Mouse (Mus musculus) heart, embryonic 14.5 days (tissue): Measurements from ENCODE around the gene Brat1. TPM values are rescaled to one million over a fixed set of nuclear protein-coding genes. Genes with fewer than 3 reads are reported as not detected.
"Not testable (repeated sequence)": the region's sequence is repeated elsewhere in the genome, so short reads cannot be mapped to it uniquely, and the experiment has no call there.

Source experiments
- ATAC-seq: fragments of 200-750 bp; cut with Nextera tagmentation; 2 replicates; pipeline ENCODE4 v1.8.0; 2017; ENCODE audit warnings: low read depth, moderate TSS enrichment; ENCODE audit not compliant: insufficient number of reproducible peaks, insufficient read depth, low FRiP score
- H3K27ac ChIP-seq, 2 experiments: fragments of 200-500 bp in 1 of 2; fragments of 300-500 bp in 1 of 2; sonication (generic) in 1 of 2; replicated peaks in 1 of 2; 2 replicates each; pipeline ENCODE4 v1.5.1; 2012 to 2014; ENCODE audit warnings: low read depth in 2 of 2, low read length in 2 of 2, control low read depth in 1 of 2, mild to moderate bottlenecking in 1 of 2, mixed read lengths in 1 of 2; ENCODE audit not compliant: control insufficient read depth in 1 of 2, insufficient read depth in 1 of 2
- H3K27me3 ChIP-seq: fragments of 300-500 bp; sonication (generic); 2 replicates; pipeline ENCODE4 v1.6.1; 2014; ENCODE audit warnings: mild to moderate bottlenecking, low read length, control low read depth; ENCODE audit not compliant: control insufficient read depth, insufficient read depth
- H3K36me3 ChIP-seq: fragments of 300-500 bp; sonication (generic); 2 replicates; pipeline ENCODE4 v1.6.1; 2014; ENCODE audit warnings: mild to moderate bottlenecking, control low read depth, low read length, mixed read lengths; ENCODE audit not compliant: control insufficient read depth, insufficient read depth
- H3K4me1 ChIP-seq, 2 experiments: fragments of 200-500 bp in 1 of 2; fragments of 300-500 bp in 1 of 2; sonication (generic) in 1 of 2; 2 replicates each; pipeline ENCODE4 v1.6.1; 2012 to 2014; ENCODE audit warnings: low read length in 2 of 2, control low read depth in 1 of 2, mixed read lengths in 1 of 2; ENCODE audit not compliant: control insufficient read depth in 2 of 2, insufficient read depth in 2 of 2
- H3K4me2 ChIP-seq: fragments of 300-500 bp; sonication (generic); 2 replicates; pipeline ENCODE4 v1.6.1; 2014; ENCODE audit warnings: mild to moderate bottlenecking, low read length
- H3K4me3 ChIP-seq, 2 experiments: fragments of 200-500 bp in 1 of 2; fragments of 300-500 bp in 1 of 2; sonication (generic) in 1 of 2; 2 replicates each; pipeline ENCODE4 v1.5.1; 2012 to 2014; ENCODE audit warnings: low read length in 2 of 2, mild to moderate bottlenecking in 2 of 2, control low read depth in 1 of 2, low read depth in 1 of 2, moderate library complexity in 1 of 2; ENCODE audit not compliant: control insufficient read depth in 1 of 2, insufficient read depth in 1 of 2
- H3K9ac ChIP-seq: fragments of 300-500 bp; sonication (generic); 2 replicates; pipeline ENCODE4 v1.6.1; 2014; ENCODE audit warnings: mild to moderate bottlenecking, low read length
- H3K9me3 ChIP-seq: fragments of 300-500 bp; sonication (generic); 2 replicates; pipeline ENCODE4 v1.6.1; 2016; ENCODE audit warnings: low read length, control low read depth; ENCODE audit not compliant: control insufficient read depth
- WGBS: fragments of 180-500 bp; shearing (Covaris S2); extraction: QIAGEN DNeasy Blood & Tissue Kit; methylation state at CpG from one replicate; pipeline ENCODE4 v1.1.7; 2014; 5-methylcytosine and 5-hydroxymethylcytosine counted together
- polyA plus RNA-seq: library from polyadenylated mRNA; unstranded; fragments of >200 nt; fragmentation: Nextera tagmentation; extraction: Ambion mirVana; gene quantifications from 2 replicates; pipeline ENCODE4 v1.2.1, GENCODE M21; 2014

The Brat1 gene
- polyA plus RNA-seq, 1 experiment from 2014 or later: 9.4 TPM

- H3K36me3 ChIP-seq: peaks cover 5% of the 10 kb centered on the region; the same call in 1 of the 2 replicates
- 52% methylated on average over 7 of the region's 7 CpGs for WGBS
- H3K4me3 ChIP-seq: no peak overlapping the region
- no peaks in the 10 kb centered on the region for H3K27me3 ChIP-seq
- H3K4me2 ChIP-seq: no peak overlapping the region
- peaks cover 3% of the 10 kb centered on the region; the same call in 1 of the 2 replicates for H3K9me3 ChIP-seq
- ATAC-seq: no peak
- no peak overlapping the region for H3K9ac ChIP-seq
- H3K27ac ChIP-seq: no peak overlapping the region
- peaks cover 20 to 31% of the 10 kb centered on the region in 2 experiments for H3K4me1 ChIP-seq
Observed at GRCm38 (mm10) chr5:140663621-140664180, 41.1 kb upstream of the Brat1 start.

DNA sequence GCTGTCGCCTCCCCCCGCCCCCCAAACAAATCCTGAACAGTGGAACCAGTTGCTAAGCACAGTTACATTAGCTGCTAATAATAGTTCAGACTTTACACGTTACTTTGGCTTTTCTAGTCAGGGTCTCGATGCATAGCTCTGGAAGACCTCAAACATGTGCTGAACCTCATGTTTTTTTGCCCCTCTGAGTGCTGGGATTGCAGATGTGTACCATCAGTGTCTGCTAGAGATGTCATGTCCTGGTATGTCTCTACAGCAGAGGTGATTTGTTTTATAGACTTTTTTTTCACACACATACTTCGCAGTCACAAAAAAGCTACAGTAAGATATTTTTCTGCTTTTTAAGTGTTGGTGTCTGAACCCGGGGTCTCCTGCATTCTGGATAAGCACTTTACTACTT lies 32.7 kb upstream of the Brat1 start:
- H3K4me3 ChIP-seq: no peak overlapping the region
- no peak overlapping the region for H3K4me2 ChIP-seq
- H3K27ac ChIP-seq: no peak overlapping the region
- no peak overlapping the region for H3K9ac ChIP-seq
- H3K27me3 ChIP-seq: no peaks in the 10 kb centered on the region
- peaks cover 8% of the 10 kb centered on the region for H3K9me3 ChIP-seq
- H3K4me1 ChIP-seq: peaks cover 0 to 6% of the 10 kb centered on the region in 2 experiments; a peak in 1 of 4 replicates
- no peak for ATAC-seq
- WGBS: 66% methylated on average over 6 of the region's 6 CpGs
- peaks cover 50% of the 10 kb centered on the region for H3K36me3 ChIP-seq

GRCm38 (mm10) chr5:140672603-140673002 lies 32.2 kb upstream of the Brat1 start:
- WGBS: 88% methylated on average over 6 of the region's 6 CpGs
- peaks cover 52% of the 10 kb centered on the region for H3K36me3 ChIP-seq
- not testable (repeated sequence) for H3K27ac ChIP-seq, H3K27me3 ChIP-seq, ATAC-seq, H3K9me3 ChIP-seq, H3K9ac ChIP-seq, H3K4me1 ChIP-seq, H3K4me3 ChIP-seq, H3K4me2 ChIP-seq

DNA sequence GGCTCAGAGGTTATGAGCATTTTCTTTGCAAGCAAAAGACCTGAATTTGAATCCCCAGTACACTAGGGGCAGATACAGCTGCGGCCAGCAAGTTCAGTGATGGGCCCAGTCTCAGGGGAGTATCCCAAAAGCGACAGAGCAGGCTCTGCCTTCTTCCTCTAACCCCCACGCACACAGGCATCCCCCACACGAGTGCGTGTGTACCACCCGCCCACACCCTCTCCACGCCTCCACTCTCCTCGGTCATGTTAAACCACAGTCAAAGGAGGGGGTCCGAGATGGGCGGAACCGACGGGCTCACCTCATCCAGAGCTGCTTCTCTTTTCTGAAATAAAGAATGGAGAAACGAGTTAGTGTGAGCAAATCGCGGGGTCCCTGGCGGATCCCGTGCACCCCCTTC lies 30.8 kb upstream of the Brat1 start:
- Histone ChIP-seq H3K27ac (no peak overlapping the region), H3K4me1 (peaks cover 0 to 6% of the 10 kb centered on the region in 2 experiments; a peak in 1 of 4 replicates), H3K27me3 (no peaks in the 10 kb centered on the region), H3K9ac (no peak overlapping the region), H3K4me2 (no peak overlapping the region), H3K36me3 (peaks cover 58% of the 10 kb centered on the region), H3K9me3 (peaks cover 2% of the 10 kb centered on the region), H3K4me3 (no peak overlapping the region)
- 78% methylated on average over 17 of the region's 17 CpGs for WGBS
- no peak for ATAC-seq

DNA sequence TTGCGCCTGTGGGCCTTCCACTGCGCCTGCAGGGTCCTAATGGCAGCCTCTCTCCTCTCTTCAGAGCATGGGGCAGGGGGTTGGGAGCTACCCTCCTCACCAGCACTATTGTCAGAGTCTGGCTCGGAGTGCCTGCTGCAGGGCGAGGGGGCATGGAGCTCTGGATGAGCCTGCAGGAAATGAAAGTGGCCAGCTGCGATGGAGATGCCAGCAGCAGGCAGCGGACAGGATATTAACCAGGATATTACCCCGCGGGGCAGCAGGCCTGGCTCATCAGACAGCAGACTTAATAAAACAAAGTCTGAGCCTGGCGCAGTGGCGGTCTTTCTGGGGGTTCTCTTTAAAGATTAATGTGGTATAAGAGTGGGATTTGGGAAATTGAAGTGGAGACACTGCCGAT lies 29.7 kb upstream of the Brat1 start:
- Histone ChIP-seq H3K9me3 (no peaks in the 10 kb centered on the region), H3K9ac (no peak overlapping the region), H3K4me1 (peaks cover 0 to 6% of the 10 kb centered on the region in 2 experiments; a peak in 1 of 4 replicates), H3K27me3 (no peaks in the 10 kb centered on the region), H3K27ac (no peak overlapping the region), H3K4me2 (no peak overlapping the region), H3K4me3 (no peak overlapping the region), H3K36me3 (peaks cover 50% of the 10 kb centered on the region)
- WGBS: 80% methylated on average over 11 of the region's 11 CpGs
- ATAC-seq: no peak

- no peak for ATAC-seq
- no peak overlapping the region for H3K9ac ChIP-seq
- H3K4me3 ChIP-seq: no peak overlapping the region
- WGBS: 87% methylated on average over 11 of the region's 11 CpGs
- H3K4me1 ChIP-seq: peaks cover 0 to 6% of the 10 kb centered on the region in 2 experiments; a peak in 1 of 4 replicates
- H3K4me2 ChIP-seq: no peak overlapping the region
- H3K27ac ChIP-seq: no peak overlapping the region
- H3K9me3 ChIP-seq: no peaks in the 10 kb centered on the region
- no peaks in the 10 kb centered on the region for H3K27me3 ChIP-seq
- H3K36me3 ChIP-seq: peaks cover 45% of the 10 kb centered on the region
Observed at GRCm38 (mm10) chr5:140675640-140676039, 29.2 kb upstream of the Brat1 start.

DNA sequence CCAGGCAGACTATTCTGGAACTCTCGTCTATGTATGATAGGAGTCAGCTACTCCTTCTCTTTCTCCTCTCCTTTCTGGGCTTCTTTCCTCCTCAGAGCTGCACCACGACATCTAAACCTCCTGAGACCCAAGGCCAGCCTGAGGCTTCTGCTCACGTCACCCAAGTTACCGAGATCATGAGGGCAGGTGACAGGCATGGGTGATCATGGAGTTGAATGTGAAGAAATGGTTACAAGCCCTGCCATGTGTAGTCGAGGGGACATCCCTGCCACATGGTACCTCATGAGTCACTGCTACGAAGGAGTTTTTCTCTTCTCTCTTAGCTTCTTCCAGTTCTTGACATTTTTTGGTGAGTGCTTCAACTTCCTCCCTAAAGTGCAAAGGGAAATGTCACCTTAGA lies 27.7 kb upstream of the Brat1 start:
- 84% methylated on average over 6 of the region's 6 CpGs for whole genome bisulfite sequencing
- H3K4me1 ChIP-seq: peaks cover 0 to 3% of the 10 kb centered on the region in 2 experiments; a peak in 1 of 4 replicates
- no peaks in the 10 kb centered on the region for H3K27me3 ChIP-seq
- no peak overlapping the region for H3K27ac ChIP-seq
- H3K9ac ChIP-seq: no peak overlapping the region
- H3K4me3 ChIP-seq: no peak overlapping the region
- no peaks in the 10 kb centered on the region for H3K9me3 ChIP-seq
- peaks cover 43% of the 10 kb centered on the region for H3K36me3 ChIP-seq
- ATAC-seq: no peak
- H3K4me2 ChIP-seq: no peak overlapping the region

- ATAC-seq: no peak
- Histone ChIP-seq H3K27ac (no peak overlapping the region), H3K4me1 (no peaks in the 10 kb centered on the region), H3K4me3 (no peak overlapping the region), H3K9ac (no peak overlapping the region), H3K9me3 (no peaks in the 10 kb centered on the region), H3K4me2 (no peak overlapping the region), H3K27me3 (no peaks in the 10 kb centered on the region), H3K36me3 (peaks cover 38% of the 10 kb centered on the region)
- 88% methylated on average over 6 of the region's 6 CpGs for WGBS
Observed at GRCm38 (mm10) chr5:140680051-140680450, 24.8 kb upstream of the Brat1 start.
